10 mouse cellular contexts compared by ENCODE assay signal in the genomic region with DNA sequence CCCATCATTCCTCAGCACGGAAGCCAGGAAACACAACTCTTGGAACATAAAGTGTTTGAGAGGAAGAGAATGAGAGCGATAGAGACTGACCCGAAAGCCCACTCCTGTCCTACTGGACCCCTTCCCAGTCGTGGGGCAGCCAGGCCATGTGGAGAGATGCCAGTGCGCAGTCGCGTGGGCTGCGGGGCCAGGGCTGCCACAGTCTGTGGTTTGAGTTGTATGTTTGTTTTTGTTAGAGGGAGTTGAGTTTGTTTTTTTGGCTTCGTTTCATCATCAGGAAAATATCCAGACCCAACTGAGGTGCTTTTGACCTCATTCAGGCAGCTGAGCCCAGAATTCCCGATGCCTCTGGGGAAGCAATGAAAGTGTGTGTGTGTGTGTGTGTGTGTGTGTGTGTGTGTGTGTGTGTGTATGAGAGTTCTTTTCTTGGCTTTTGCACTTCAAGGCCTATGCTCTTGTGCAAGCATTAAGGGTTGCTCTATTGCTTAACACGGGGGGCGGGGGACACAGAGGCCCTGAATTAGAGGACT. TPM values are rescaled to one million over a fixed set of nuclear protein-coding genes. Genes with fewer than 3 reads are reported as not detected.
DNase-seq lines count a peak whose midpoint lies in the region; ATAC-seq lines count a peak whose summit lies in the region.
"Had no signal": no experiment of that assay in that cellular context is flagged by ENCODE, and none has a peak within 500 bp of the region (broad histone marks: within the 10 kb centered on the region; RNA-seq: fewer than 3 reads in every experiment).

No protein-coding gene starts in this region.

- peak; percentile 2 for DNase-seq in midbrain, embryonic 14.5 days
- DNase-seq in midbrain, embryonic 10.5 days (ENCODE audit: low spot score), result no peak
- DNase-seq in heart, adult 9 months (ENCODE audit: low spot score in 2 of 2), result peak; percentile 78 to 79
- DNase-seq in testis, postnatal 10 days (ENCODE audit: low spot score), result peak; percentile 57
- DNase-seq in thymus, postnatal 0 days (ENCODE audit: low spot score), result no peak
- no peak for DNase-seq in layer of hippocampus, adult 11-12 months (ENCODE audit: low spot score)

- WGBS in midbrain, embryonic 14.5 days, result 88% methylated on average over 12 of the region's 12 CpGs
- WGBS in midbrain, embryonic 10.5 days, result 84% methylated on average over 12 of the region's 12 CpGs
- 72% methylated on average over 12 of the region's 12 CpGs for WGBS in limb, embryonic 13.5 days
- 79% methylated on average over 12 of the region's 12 CpGs for WGBS in hindbrain, embryonic 13.5 days

- H3K27ac ChIP-seq in midbrain, embryonic 14.5 days (replicated peaks; ENCODE audit: low read depth, low read length), result no peak overlapping the region
- no peak overlapping the region for H3K27ac ChIP-seq in midbrain, embryonic 10.5 days (replicated peaks)
- peak overlapping the region; percentile 6; the same call in 1 of the 2 replicates for H3K27ac ChIP-seq in limb, embryonic 13.5 days
- no peak overlapping the region for H3K27ac ChIP-seq in hindbrain, embryonic 13.5 days
- H3K27ac ChIP-seq: liver, embryonic 15.5 days had no signal

- no peaks in the 10 kb centered on the region for H3K4me1 ChIP-seq in midbrain, embryonic 14.5 days (ENCODE audit: control insufficient read depth, insufficient read depth, low read length)
- H3K4me1 ChIP-seq in midbrain, embryonic 10.5 days, result peaks cover 25% of the 10 kb centered on the region
- H3K4me1 ChIP-seq in limb, embryonic 13.5 days, result peaks cover 9% of the 10 kb centered on the region; the same call in 1 of the 2 replicates
- peaks cover 6% of the 10 kb centered on the region for H3K4me1 ChIP-seq in hindbrain, embryonic 13.5 days (replicated peaks)

- no peaks in the 10 kb centered on the region for H3K27me3 ChIP-seq in midbrain, embryonic 14.5 days (ENCODE audit: control insufficient read depth, insufficient read depth, low read length)
- no peaks in the 10 kb centered on the region for H3K27me3 ChIP-seq in midbrain, embryonic 10.5 days (ENCODE audit: low read depth, poor library complexity, severe bottlenecking)
- no peaks in the 10 kb centered on the region for H3K27me3 ChIP-seq in limb, embryonic 13.5 days
- H3K27me3 ChIP-seq in hindbrain, embryonic 13.5 days, result no peaks in the 10 kb centered on the region
- H3K27me3 ChIP-seq: liver, embryonic 15.5 days; Patski had no signal

- ATAC-seq in midbrain, embryonic 14.5 days (ENCODE audit: low FRiP score, low TSS enrichment), result no peak
- ATAC-seq in limb, embryonic 13.5 days (ENCODE audit: low FRiP score, low read depth), result no peak
- no peak for ATAC-seq in hindbrain, embryonic 13.5 days (ENCODE audit: low FRiP score)
- ATAC-seq: Patski had no signal

- no peak overlapping the region for H3K9ac ChIP-seq in midbrain, embryonic 14.5 days (replicated peaks; ENCODE audit: low read length)
- no peak overlapping the region for H3K9ac ChIP-seq in limb, embryonic 13.5 days
- H3K9ac ChIP-seq in hindbrain, embryonic 13.5 days, result no peak overlapping the region
- H3K9ac ChIP-seq: liver, embryonic 15.5 days had no signal

- no peaks in the 10 kb centered on the region for H3K36me3 ChIP-seq in midbrain, embryonic 14.5 days (ENCODE audit: control insufficient read depth, insufficient read depth, low read length)
- no peaks in the 10 kb centered on the region for H3K36me3 ChIP-seq in midbrain, embryonic 10.5 days
- no peaks in the 10 kb centered on the region for H3K36me3 ChIP-seq in limb, embryonic 13.5 days
- no peaks in the 10 kb centered on the region for H3K36me3 ChIP-seq in hindbrain, embryonic 13.5 days
- H3K36me3 ChIP-seq: liver, embryonic 15.5 days had no signal

- no peak overlapping the region for H3K4me2 ChIP-seq in midbrain, embryonic 14.5 days (ENCODE audit: low read length)
- 0 out of 2 replicates have a peak overlapping the region, but pooled peaks have one; percentile 19 for H3K4me2 ChIP-seq in limb, embryonic 13.5 days (replicated peaks)
- H3K4me2 ChIP-seq in hindbrain, embryonic 13.5 days, result no peak overlapping the region
- H3K4me2 ChIP-seq: liver, embryonic 15.5 days had no signal

- no peaks in the 10 kb centered on the region for H3K9me3 ChIP-seq in midbrain, embryonic 14.5 days (ENCODE audit: control insufficient read depth, low read length)
- no peaks in the 10 kb centered on the region for H3K9me3 ChIP-seq in midbrain, embryonic 10.5 days (replicated peaks)
- no peaks in the 10 kb centered on the region for H3K9me3 ChIP-seq in limb, embryonic 13.5 days
- no peaks in the 10 kb centered on the region for H3K9me3 ChIP-seq in hindbrain, embryonic 13.5 days
- H3K9me3 ChIP-seq: liver, embryonic 15.5 days had no signal

- no peak overlapping the region for H3K4me3 ChIP-seq in midbrain, embryonic 14.5 days (replicated peaks; ENCODE audit: low read depth, low read length)
- no peak overlapping the region for H3K4me3 ChIP-seq in midbrain, embryonic 10.5 days
- no peak overlapping the region for H3K4me3 ChIP-seq in limb, embryonic 13.5 days
- no peak overlapping the region for H3K4me3 ChIP-seq in hindbrain, embryonic 13.5 days
- H3K4me3 ChIP-seq: liver, embryonic 15.5 days had no signal

RNA-seq across cellular contexts. Expression of gene Siah1a, which starts 42.2 kb away (rescaled TPM):
- 105 and 107 TPM in 2 replicates for polyA plus RNA-seq in midbrain, embryonic 14.5 days (2014; fragmentation: Nextera tagmentation; extraction: Ambion mirVana)
- 55.1 and 56.8 TPM in 2 replicates for polyA plus RNA-seq in midbrain, embryonic 10.5 days (2016; fragmentation: Nextera tagmentation; extraction: Ambion mirVana)
- 55.7 and 58.5 TPM in 2 replicates for polyA plus RNA-seq in limb, embryonic 13.5 days (2015; fragmentation: Nextera tagmentation; extraction: Ambion mirVana)
- 36.4 and 41.5 TPM in 2 replicates for polyA plus RNA-seq in thymus, postnatal 0 days (2015; fragmentation: Nextera tagmentation; extraction: Ambion mirVana)
- polyA plus RNA-seq in hindbrain, embryonic 13.5 days (2015; fragmentation: Nextera tagmentation; extraction: Ambion mirVana), result 85.7 and 88.6 TPM in 2 replicates

RNA-seq across cellular contexts. Expression of gene Gm10638, which starts 42.5 kb away (rescaled TPM):
- polyA plus RNA-seq in midbrain, embryonic 14.5 days (2014; fragmentation: Nextera tagmentation; extraction: Ambion mirVana), result 5.7 and 7.0 TPM in 2 replicates
- 4.7 and 5.6 TPM in 2 replicates for polyA plus RNA-seq in midbrain, embryonic 10.5 days (2016; fragmentation: Nextera tagmentation; extraction: Ambion mirVana)
- 5.0 TPM in 2 replicates for polyA plus RNA-seq in limb, embryonic 13.5 days (2015; fragmentation: Nextera tagmentation; extraction: Ambion mirVana)
- 4.5 and 4.8 TPM in 2 replicates for polyA plus RNA-seq in thymus, postnatal 0 days (2015; fragmentation: Nextera tagmentation; extraction: Ambion mirVana)
- polyA plus RNA-seq in hindbrain, embryonic 13.5 days (2015; fragmentation: Nextera tagmentation; extraction: Ambion mirVana), result 7.5 and 7.8 TPM in 2 replicates

Comparison
In these comparisons a context has a peak if more than half of its experiments do, and no peak if none do; other contexts are left out.
1. DNase-seq: peak in midbrain, embryonic 14.5 days (single experiment), heart, adult 9 months (2 of 2) and testis, postnatal 10 days (single experiment); none in midbrain, embryonic 10.5 days (single experiment), thymus, postnatal 0 days (single experiment) and layer of hippocampus, adult 11-12 months (single experiment).